Mouse (Mus musculus) heart, postnatal 0 days (tissue): ENCODE measurements around the gene Mxi1.

Experiments
- CTCF ChIP-seq: IDR thresholded peaks from 2 replicates; pipeline ENCODE4 v1.5.1; 2016; ENCODE audit warnings: antibody characterized with exemption, control low read depth, low read depth
- EP300 ChIP-seq: IDR thresholded peaks from 2 replicates; pipeline ENCODE4 v1.6.1; 2016; ENCODE audit warnings: antibody characterized with exemption, low read depth

GRCm38 (mm10) chr19:53383336-53383735, 73.0 kb downstream of the Mxi1 start:
- TF ChIP-seq CTCF (no peak), EP300 (no peak)
